Mouse (Mus musculus) bone marrow, adult 2 months (tissue): ENCODE results near the gene Folr2.

Experiments used
- CTCF ChIP-seq: fragments of 200-500 bp; IDR thresholded peaks from 2 replicates; pipeline ENCODE4 v1.5.1; 2011; ENCODE audit warnings: low read length, control low read depth; ENCODE audit not compliant: control insufficient read depth, insufficient read depth
- POLR2A ChIP-seq: fragments of 200-500 bp; IDR thresholded peaks from 2 replicates; pipeline ENCODE4 v1.6.1; 2011; ENCODE audit warnings: low read depth, mild to moderate bottlenecking, control low read depth, low read length, borderline replicate concordance; ENCODE audit not compliant: control insufficient read depth

DNA sequence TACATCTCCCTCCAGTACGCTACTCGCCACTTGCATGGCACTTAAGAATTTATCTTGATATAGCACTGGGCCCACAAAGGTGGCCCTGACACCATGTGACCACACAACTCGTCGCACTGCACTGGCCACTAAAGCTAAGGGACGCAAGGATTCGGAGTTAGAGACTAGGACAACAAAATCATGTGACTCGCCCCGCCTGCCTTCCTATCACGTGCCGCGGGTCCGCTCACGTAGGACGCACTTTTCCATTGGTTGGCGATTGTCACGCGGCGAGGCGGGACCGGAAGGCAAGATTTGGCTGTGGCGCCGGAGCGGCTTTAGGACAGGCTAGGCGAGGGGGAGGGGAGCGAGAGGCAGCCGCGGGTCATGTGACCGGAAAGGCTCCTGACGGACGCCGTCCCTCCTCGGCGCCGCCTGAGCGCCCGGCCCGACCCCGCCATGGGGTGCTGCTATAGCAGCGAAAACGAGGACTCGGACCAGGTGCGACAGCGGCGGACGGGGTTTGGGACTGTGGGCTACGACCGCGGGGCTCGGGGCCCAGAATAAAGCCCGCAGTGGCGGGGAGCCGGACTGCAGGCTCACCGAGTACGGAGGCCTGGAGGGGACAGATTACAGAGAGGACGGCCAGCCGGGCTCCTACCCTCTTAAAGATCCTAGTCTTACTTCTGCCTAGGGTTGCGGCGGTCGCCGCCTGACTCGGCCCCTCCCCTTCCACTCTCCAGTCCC is 48.7 kb upstream of the Folr2 start, which contains the start of gene Lamtor1:
- TF ChIP-seq CTCF, result no peak
- TF ChIP-seq POLR2A, result peak; percentile 64; the same call in 1 of the 2 replicates
